Mouse (Mus musculus): ENCODE measurements around the gene Dock6.
"Not testable (repeated sequence)": the region's sequence is repeated elsewhere in the genome, so short reads cannot be mapped to it uniquely, and the experiment has no call there.

GRCm38 (mm10) chr9:21860349-21860748 is 7.9 kb upstream of the Dock6 start:
- not testable (repeated sequence) for TF ChIP-seq CTCF (conservative IDR thresholded peaks at IDR 0.05; ENCODE audit: low read length); NANOG (IDR thresholded peaks at IDR 0.05; ENCODE audit: borderline replicate concordance, low read length)

All from E14TG2a.4 (cell line).